Mouse (Mus musculus) right cerebral cortex, postnatal 4 days (tissue): ENCODE measurements at regions not wholly inside any gene's neighbourhood (a gene's known extent, or its start where the extent isn't known, plus 50 kb on each side); places are given as distances from the start of the nearest gene placed in this dataset.

ENCODE experiments used
- DNase-seq: peaks from one replicate; pipeline ENCODE4 v3.0.0-alpha.2; 2022

GRCm38 (mm10) chr11:45545896-45546626 is 305.8 kb upstream of the Clint1 start:
- DNase-seq: no peak

DNA sequence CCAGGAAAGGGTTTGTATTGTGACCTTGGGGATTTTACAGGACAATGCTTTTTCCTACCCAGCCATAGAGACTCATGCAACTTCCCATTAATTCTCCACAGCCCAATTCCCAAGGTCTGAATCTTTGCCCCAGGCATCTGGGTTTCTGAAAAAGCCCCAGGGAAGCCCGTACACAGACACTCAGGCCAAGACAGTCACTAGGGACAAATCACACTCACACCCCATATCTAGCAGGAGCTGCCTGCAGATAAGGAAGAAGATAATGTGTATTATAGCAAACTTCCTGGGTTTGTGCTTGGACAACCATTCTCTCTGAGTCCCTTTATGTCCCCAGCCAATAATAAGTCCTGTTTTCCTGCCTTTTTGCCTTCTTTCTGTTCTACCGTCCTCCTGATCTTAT is 305.0 kb upstream of the Clint1 start:
- no peak for DNase-seq

DNA sequence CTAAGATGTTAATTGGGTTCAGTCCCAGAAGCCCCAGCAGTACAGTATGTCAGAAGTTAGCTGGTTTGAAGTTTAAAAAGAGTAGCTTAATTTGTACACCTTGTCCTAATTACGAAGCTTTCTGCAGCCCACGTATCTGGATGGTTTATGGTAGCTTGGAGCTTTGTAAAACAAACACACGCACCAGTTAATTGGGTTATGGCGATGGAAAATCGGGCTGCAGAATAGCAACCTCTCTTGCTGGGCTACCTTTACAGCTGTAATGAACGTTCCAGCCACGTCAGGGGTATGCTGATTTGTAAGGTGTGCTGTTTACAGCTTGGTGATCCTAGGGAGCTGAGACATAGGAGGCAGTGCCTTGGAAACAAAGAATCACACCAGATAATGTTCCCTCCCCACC is 301.5 kb upstream of the Clint1 start:
- DNase-seq: no peak

- peak; percentile 9 for DNase-seq
Measured at GRCm38 (mm10) chr11:45577469-45578154, 274.2 kb upstream of the Clint1 start.

GRCm38 (mm10) chr11:45592335-45592734 is 259.5 kb upstream of the Clint1 start:
- no peak for DNase-seq

GRCm38 (mm10) chr11:45592890-45593642 is 258.8 kb upstream of the Clint1 start:
- no peak for DNase-seq

DNA sequence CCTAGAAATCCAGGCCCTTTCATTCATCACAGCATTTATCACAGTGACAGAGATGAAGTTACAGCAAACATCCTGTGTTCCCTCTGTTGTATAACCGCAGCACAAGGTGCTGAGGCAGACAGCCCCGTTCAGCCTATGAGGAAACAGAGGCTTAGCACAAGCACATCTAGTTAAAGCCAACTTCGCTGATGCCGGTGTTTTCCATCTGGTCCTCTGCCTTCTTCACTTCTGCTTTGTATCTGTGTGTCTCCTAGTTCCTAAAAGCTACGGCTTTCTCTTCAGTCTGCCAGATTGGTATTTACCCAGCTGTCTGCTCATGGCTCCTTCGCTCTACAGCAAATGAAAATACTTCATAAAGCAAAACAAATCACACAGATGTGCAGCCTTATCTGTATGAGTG is 256.5 kb upstream of the Clint1 start:
- no peak for DNase-seq

- no peak for DNase-seq
Measured at GRCm38 (mm10) chr11:45621824-45622223, 230.0 kb upstream of the Clint1 start.

- DNase-seq: no peak
Measured at GRCm38 (mm10) chr11:45622701-45623100, 229.2 kb upstream of the Clint1 start.

- DNase-seq: no peak
Measured at GRCm38 (mm10) chr11:45624233-45624632, 227.6 kb upstream of the Clint1 start.

DNA sequence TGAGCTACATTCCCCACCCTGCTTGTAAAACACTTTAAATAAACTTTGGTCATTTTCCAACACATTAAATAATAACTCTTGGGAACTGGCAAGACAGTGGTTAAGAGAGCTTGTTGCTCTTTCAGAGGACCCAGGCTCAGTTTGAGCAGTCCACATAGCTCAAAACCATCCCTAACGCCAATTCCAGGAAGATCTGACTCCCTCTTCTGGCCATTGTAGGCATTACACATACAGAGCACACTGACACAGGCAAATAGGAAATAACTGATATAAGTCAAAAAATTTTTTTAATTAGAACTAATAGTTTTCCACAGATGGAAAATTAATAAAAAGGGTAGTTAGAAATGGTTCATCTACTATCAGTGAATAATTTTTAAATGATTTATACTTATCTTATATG is 222.6 kb upstream of the Clint1 start:
- DNase-seq: no peak

DNA sequence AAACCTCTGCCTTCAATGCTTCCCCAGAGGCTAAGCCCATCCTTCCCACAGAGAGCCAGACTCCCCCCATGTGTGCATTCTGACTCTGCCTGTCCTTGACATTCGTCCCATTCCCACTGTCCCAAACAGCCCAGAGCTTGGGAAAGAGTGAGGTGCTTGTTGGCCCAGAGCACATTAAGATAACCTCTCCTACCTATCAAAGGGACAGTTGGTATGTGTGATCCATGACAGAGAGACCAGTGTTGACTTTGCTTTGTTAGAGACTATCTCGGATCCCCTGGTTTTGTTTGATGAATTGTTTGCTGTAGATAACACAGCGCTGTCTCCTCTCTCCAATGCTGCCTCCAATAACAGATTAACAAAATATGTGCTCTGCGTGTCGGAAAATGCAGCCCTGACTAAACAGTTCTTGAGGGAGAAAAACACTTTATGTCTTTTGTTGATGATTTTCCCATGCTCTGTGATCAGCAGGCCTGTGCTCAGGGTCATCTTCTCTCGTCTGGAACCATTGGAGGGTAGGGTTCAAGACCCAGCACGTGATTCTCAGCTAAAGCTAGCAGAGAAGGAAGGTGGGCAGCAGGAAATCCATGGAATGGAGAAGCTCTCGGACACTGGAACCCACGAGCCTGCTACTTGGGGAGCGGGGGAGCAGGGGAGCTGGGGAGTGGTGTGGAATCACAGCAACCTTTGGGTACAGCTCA is 217.2 kb upstream of the Clint1 start:
- DNase-seq: no peak

DNA sequence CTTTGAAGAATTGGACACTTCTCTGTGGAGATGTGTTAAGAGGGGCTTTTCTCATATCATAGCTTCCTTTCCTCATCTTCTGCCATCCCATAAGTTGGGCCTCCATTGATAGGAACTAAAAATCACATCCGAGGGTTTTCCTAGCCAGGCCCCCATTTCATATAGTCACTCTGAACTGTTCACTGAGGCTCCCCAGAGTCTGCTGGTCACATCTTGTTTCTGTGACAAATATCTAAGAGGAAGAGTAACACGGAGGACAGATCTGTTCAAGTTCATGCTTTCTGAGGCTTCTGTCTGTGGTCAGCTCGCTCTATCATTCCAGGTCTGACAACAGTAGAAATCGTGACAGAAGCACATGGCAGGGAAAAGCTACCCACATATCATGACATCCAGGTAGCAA is 216.0 kb upstream of the Clint1 start:
- DNase-seq: no peak

GRCm38 (mm10) chr11:45639236-45639635 is 212.6 kb upstream of the Clint1 start:
- DNase-seq: no peak

DNA sequence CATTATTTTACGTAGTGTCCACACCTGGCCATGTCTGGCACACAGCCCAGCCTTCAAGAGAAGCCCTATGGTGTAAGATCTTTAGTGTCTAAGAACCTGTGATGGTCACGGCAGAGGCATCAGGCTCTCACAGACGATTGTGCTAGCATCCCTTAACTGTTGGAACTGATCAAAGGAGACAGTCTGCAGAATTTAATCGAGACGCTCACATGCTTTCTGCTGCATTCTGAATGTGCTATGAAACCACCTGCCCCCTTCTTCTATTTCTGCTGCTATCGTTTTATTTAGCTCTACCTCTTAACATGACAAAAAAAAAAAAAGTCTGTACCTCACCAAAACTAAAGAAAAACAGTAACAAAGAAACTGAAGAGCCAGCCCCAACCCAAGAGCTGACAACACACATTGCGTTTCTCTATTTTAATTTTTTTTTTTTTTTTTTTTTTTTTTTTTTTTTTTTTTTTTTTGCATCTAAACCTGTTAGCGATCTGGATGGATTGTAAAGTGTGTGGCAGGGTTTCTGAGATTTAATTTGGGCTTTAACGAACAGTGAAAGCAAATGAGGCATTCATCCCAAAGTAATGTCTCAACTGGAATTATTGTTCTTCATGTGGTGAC is 209.6 kb upstream of the Clint1 start:
- peak; percentile 6 for DNase-seq

DNA sequence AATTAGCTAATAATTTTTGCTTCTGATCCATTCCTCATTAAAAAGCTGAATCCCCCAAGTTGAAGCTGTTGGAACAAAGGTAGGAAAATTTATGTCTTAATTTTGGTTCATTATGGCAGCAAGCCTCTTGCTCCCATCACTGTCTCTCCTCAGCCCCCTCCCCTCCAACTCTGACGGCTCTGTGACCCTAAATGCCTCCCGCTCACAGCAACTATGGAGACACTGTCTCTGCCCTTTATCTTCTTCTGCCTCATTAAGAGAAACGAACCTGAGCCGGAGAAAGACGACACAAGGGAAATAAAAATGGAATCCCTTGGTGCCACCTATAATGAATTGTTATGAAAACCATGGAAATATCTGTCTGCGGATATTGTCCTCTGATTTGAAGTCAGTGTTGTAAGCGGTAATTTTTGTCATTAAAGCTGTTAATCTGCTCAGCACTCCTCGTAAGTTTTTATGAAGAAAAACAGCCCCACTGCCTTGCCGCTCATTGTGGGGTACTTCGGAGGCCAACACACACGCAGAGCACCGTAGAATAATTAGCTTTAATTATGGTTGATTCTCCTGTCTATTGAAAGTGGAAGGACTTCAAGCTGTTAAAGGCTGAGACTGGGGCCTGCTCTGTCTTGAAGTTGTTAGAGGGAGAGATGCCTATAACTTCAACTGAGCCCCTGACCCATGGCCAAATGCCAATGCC is 208.1 kb upstream of the Clint1 start:
- DNase-seq: no peak

DNA sequence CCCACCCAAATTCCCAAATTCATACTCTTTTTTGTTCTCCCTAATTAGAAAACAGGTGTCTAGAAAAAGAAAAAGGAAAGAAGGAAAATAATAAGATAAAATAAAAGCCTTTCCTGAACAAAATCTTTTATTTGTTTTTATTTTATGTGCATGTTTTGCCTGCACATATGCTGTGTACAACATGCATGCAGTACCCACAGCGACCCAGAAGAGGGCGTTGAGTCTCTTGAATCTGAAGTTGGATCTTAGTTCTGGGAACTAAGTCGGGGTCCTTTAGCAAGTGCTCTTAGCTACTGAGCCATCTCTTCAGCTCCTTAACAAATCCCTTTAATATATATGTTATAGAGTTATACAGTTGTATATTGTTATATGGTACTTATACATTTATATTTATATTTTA is 206.0 kb upstream of the Clint1 start:
- DNase-seq: no peak

- DNase-seq: peak; percentile 17
Measured at GRCm38 (mm10) chr11:45647888-45648287, 204.0 kb upstream of the Clint1 start.

- DNase-seq: no peak
Measured at GRCm38 (mm10) chr11:45656260-45656659, 195.6 kb upstream of the Clint1 start.

GRCm38 (mm10) chr11:45670156-45670830 is 181.6 kb upstream of the Clint1 start:
- DNase-seq: no peak

- DNase-seq: peak; percentile 68
Measured at GRCm38 (mm10) chr11:45678666-45679292, 173.1 kb upstream of the Clint1 start.
